Mouse (Mus musculus): Measurements from ENCODE around the gene Dnmt1. TPM values are rescaled to one million over a fixed set of nuclear protein-coding genes. Genes with fewer than 3 reads are reported as not detected.

The Dnmt1 gene
- total and polyA plus RNA-seq, 3 experiments = 412 to 1,953 (median 681) TPM

GRCm38 (mm10) chr9:20859926-20860325 lies 99.8 kb downstream of the Dnmt1 start:
- peak; percentile 69 for DNase-seq (ENCODE audit: low read depth, low spot score)
- Histone ChIP-seq H3K27ac (ENCODE audit: control insufficient read depth, low read depth, low read length) (no peak overlapping the region), H3K9me3 (replicated peaks; ENCODE audit: insufficient read depth, low read length) (no peaks in the 10 kb centered on the region), H3K27me3 (ENCODE audit: control insufficient read depth in 1 of 2, insufficient read depth in 2 of 2, low read length in 2 of 2) (peaks cover 0 to 14% of the 10 kb centered on the region in 2 experiments; a peak in 2 of 4 replicates), H3K4me3 (ENCODE audit: control insufficient read depth in 1 of 2, insufficient read depth in 1 of 2, low read depth in 2 of 2, low read length in 2 of 2) (no peak overlapping the region), H3K9ac (ENCODE audit: control insufficient read depth, low read depth, low read length, poor library complexity, severe bottlenecking) (no peak overlapping the region), H3K4me1 (ENCODE audit: control insufficient read depth in 1 of 2, insufficient read depth in 2 of 2, low read length in 2 of 2) (peaks cover 0 to 7% of the 10 kb centered on the region in 2 experiments; a peak in 3 of 4 replicates), H3K79me2 (ENCODE audit: control insufficient read depth, insufficient read depth, low read length, poor library complexity) (no peaks in the 10 kb centered on the region), H3K36me3 (ENCODE audit: control insufficient read depth in 1 of 2, insufficient read depth in 2 of 2, low read length in 2 of 2) (peaks cover 0 to 6% of the 10 kb centered on the region in 2 experiments; a peak in 2 of 4 replicates)
- TF ChIP-seq CTCF (IDR thresholded peaks at IDR 0.05 in 2 of 3, conservative IDR thresholded peaks at IDR 0.05 in 1 of 3; ENCODE audit: control insufficient read depth in 1 of 3, insufficient read depth in 1 of 3, low read depth in 2 of 3, low read length in 3 of 3, poor library complexity in 1 of 3, severe bottlenecking in 1 of 3) = peak in 2 of 3 experiments; percentile 10 to 45; a peak in 2 of 6 replicates
- no peak for TF ChIP-seq MAZ (IDR thresholded peaks at IDR 0.05; ENCODE audit: low read depth, low read length)
- TF ChIP-seq RCOR1 (IDR thresholded peaks at IDR 0.05; ENCODE audit: low read depth, low read length) = no peak
- no peak for TF ChIP-seq NRF1 (IDR thresholded peaks at IDR 0.05; ENCODE audit: insufficient read depth, low read depth, low read length, poor library complexity, severe bottlenecking)
- no peak for TF ChIP-seq ZNF384 (IDR thresholded peaks at IDR 0.05; ENCODE audit: low read depth, low read length)

Other genes with a start within 250 kb of the Dnmt1 start
- 0.26 and 0.54 TPM in 2 replicates for gene Olfm2, start 213.5 kb downstream of the Dnmt1 start, total RNA-seq (2012; rRNA removed)
- gene Olfm2, start 213.5 kb downstream of the Dnmt1 start, polyA plus RNA-seq (2012; ENCODE audit: insufficient read depth in 1 of 2, insufficient read length in 2 of 2, low read depth in 1 of 2, low replicate concordance in 2 of 2, missing spikeins in 1 of 2) = 1 to 10 TPM in 1 of 2 experiments, not detected in 1; 1.9 TPM
- 0.07 and 0.08 TPM in 2 replicates for gene Col5a3, start 144.8 kb downstream of the Dnmt1 start, total RNA-seq (2012; rRNA removed)
- under 1 TPM in 1 of 2 experiments, not detected in 1; 0.53 TPM for gene Col5a3, start 144.8 kb downstream of the Dnmt1 start, polyA plus RNA-seq (2012; ENCODE audit: insufficient read depth in 1 of 2, insufficient read length in 2 of 2, low read depth in 1 of 2, low replicate concordance in 2 of 2, missing spikeins in 1 of 2)
- not detected in 2 replicates for gene Rdh8, start 141.4 kb downstream of the Dnmt1 start, total RNA-seq (2012; rRNA removed)
- gene Rdh8, start 141.4 kb downstream of the Dnmt1 start, polyA plus RNA-seq (2012; ENCODE audit: insufficient read depth in 1 of 2, insufficient read length in 2 of 2, low read depth in 1 of 2, low replicate concordance in 2 of 2, missing spikeins in 1 of 2) = not detected
- 53.9 and 63.7 TPM in 2 replicates for gene A230050P20Rik, start 91.2 kb downstream of the Dnmt1 start, total RNA-seq (2012; rRNA removed)
- gene A230050P20Rik, start 91.2 kb downstream of the Dnmt1 start, polyA plus RNA-seq (2012; ENCODE audit: insufficient read depth in 1 of 2, insufficient read length in 2 of 2, low read depth in 1 of 2, low replicate concordance in 2 of 2, missing spikeins in 1 of 2) = 100 to 1,000 TPM; 190 to 199 TPM
- gene Angptl6, start 80.2 kb downstream of the Dnmt1 start, total RNA-seq (2012; rRNA removed) = 10.9 and 18.1 TPM in 2 replicates
- gene Angptl6, start 80.2 kb downstream of the Dnmt1 start, polyA plus RNA-seq (2012; ENCODE audit: insufficient read depth in 1 of 2, insufficient read length in 2 of 2, low read depth in 1 of 2, low replicate concordance in 2 of 2, missing spikeins in 1 of 2) = 10 to 100 TPM in 1 of 2 experiments, not detected in 1; 22.6 TPM
- gene Ppan, start 71.7 kb downstream of the Dnmt1 start, total RNA-seq (2012; rRNA removed) = 612 and 763 TPM in 2 replicates
- gene Ppan, start 71.7 kb downstream of the Dnmt1 start, polyA plus RNA-seq (2012; ENCODE audit: insufficient read depth in 1 of 2, insufficient read length in 2 of 2, low read depth in 1 of 2, low replicate concordance in 2 of 2, missing spikeins in 1 of 2) = 100 to 1,000 TPM; 251 to 953 TPM
- 1,228 and 1,516 TPM in 2 replicates for gene Eif3g, start 61.3 kb downstream of the Dnmt1 start, total RNA-seq (2012; rRNA removed)
- 1,000 to 10,000 TPM in 1 of 2 experiments, not detected in 1; 1,873 TPM for gene Eif3g, start 61.3 kb downstream of the Dnmt1 start, polyA plus RNA-seq (2012; ENCODE audit: insufficient read depth in 1 of 2, insufficient read length in 2 of 2, low read depth in 1 of 2, low replicate concordance in 2 of 2, missing spikeins in 1 of 2)
- gene S1pr2, start 16.9 kb upstream of the Dnmt1 start, total RNA-seq (2012; rRNA removed) = 6.4 and 6.6 TPM in 2 replicates
- gene S1pr2, start 16.9 kb upstream of the Dnmt1 start, polyA plus RNA-seq (2012; ENCODE audit: insufficient read depth in 1 of 2, insufficient read length in 2 of 2, low read depth in 1 of 2, low replicate concordance in 2 of 2, missing spikeins in 1 of 2) = 10 to 100 TPM in 1 of 2 experiments, not detected in 1; 27.4 TPM
- gene Mrpl4, start 42.9 kb upstream of the Dnmt1 start, total RNA-seq (2012; rRNA removed) = 280 and 282 TPM in 2 replicates
- gene Mrpl4, start 42.9 kb upstream of the Dnmt1 start, polyA plus RNA-seq (2012; ENCODE audit: insufficient read depth in 1 of 2, insufficient read length in 2 of 2, low read depth in 1 of 2, low replicate concordance in 2 of 2, missing spikeins in 1 of 2) = 100 to 1,000 TPM in 1 of 2 experiments, not detected in 1; 474 TPM
- 24.4 and 26.0 TPM in 2 replicates for gene Icam1, start 56.1 kb upstream of the Dnmt1 start, total RNA-seq (2012; rRNA removed)
- gene Icam1, start 56.1 kb upstream of the Dnmt1 start, polyA plus RNA-seq (2012; ENCODE audit: insufficient read depth in 1 of 2, insufficient read length in 2 of 2, low read depth in 1 of 2, low replicate concordance in 2 of 2, missing spikeins in 1 of 2) = 10 to 100 TPM in 1 of 2 experiments, not detected in 1; 31.0 TPM
- 259 and 260 TPM in 2 replicates for gene Icam4, start 69.5 kb upstream of the Dnmt1 start, total RNA-seq (2012; rRNA removed)
- gene Icam4, start 69.5 kb upstream of the Dnmt1 start, polyA plus RNA-seq (2012; ENCODE audit: insufficient read depth in 1 of 2, insufficient read length in 2 of 2, low read depth in 1 of 2, low replicate concordance in 2 of 2, missing spikeins in 1 of 2) = 100 to 1,000 TPM; 193 to 268 TPM
- gene Icam5, start 72.2 kb upstream of the Dnmt1 start, total RNA-seq (2012; rRNA removed) = 4.8 TPM in 2 replicates
- 1 to 10 TPM in 1 of 2 experiments, not detected in 1; 9.5 TPM for gene Icam5, start 72.2 kb upstream of the Dnmt1 start, polyA plus RNA-seq (2012; ENCODE audit: insufficient read depth in 1 of 2, insufficient read length in 2 of 2, low read depth in 1 of 2, low replicate concordance in 2 of 2, missing spikeins in 1 of 2)
- gene Zglp1, start 107.2 kb upstream of the Dnmt1 start, total RNA-seq (2012; rRNA removed) = 1.1 and 1.5 TPM in 2 replicates
- gene Zglp1, start 107.2 kb upstream of the Dnmt1 start, polyA plus RNA-seq (2012; ENCODE audit: insufficient read depth in 1 of 2, insufficient read length in 2 of 2, low read depth in 1 of 2, low replicate concordance in 2 of 2, missing spikeins in 1 of 2) = 1 to 10 TPM in 1 of 2 experiments, not detected in 1; 8.0 TPM
- gene Gm49373, start 113.2 kb upstream of the Dnmt1 start, total RNA-seq (2012; rRNA removed) = 4.6 and 6.4 TPM in 2 replicates
- 1 to 10 TPM in 1 of 2 experiments, not detected in 1; 8.3 TPM for gene Gm49373, start 113.2 kb upstream of the Dnmt1 start, polyA plus RNA-seq (2012; ENCODE audit: insufficient read depth in 1 of 2, insufficient read length in 2 of 2, low read depth in 1 of 2, low replicate concordance in 2 of 2, missing spikeins in 1 of 2)
- 198 and 247 TPM in 2 replicates for gene Fdx1l, start 113.7 kb upstream of the Dnmt1 start, total RNA-seq (2012; rRNA removed)
- 100 to 1,000 TPM; 305 to 361 TPM for gene Fdx1l, start 113.7 kb upstream of the Dnmt1 start, polyA plus RNA-seq (2012; ENCODE audit: insufficient read depth in 1 of 2, insufficient read length in 2 of 2, low read depth in 1 of 2, low replicate concordance in 2 of 2, missing spikeins in 1 of 2)
- 42.1 and 47.8 TPM in 2 replicates for gene Gm38431, start 132.1 kb upstream of the Dnmt1 start, total RNA-seq (2012; rRNA removed)
- 100 to 1,000 TPM in 1 of 2 experiments, 10 to 100 TPM in 1; 38.9 to 191 TPM for gene Gm38431, start 132.1 kb upstream of the Dnmt1 start, polyA plus RNA-seq (2012; ENCODE audit: insufficient read depth in 1 of 2, insufficient read length in 2 of 2, low read depth in 1 of 2, low replicate concordance in 2 of 2, missing spikeins in 1 of 2)
- 50.0 and 60.1 TPM in 2 replicates for gene Raver1, start 132.1 kb upstream of the Dnmt1 start, total RNA-seq (2012; rRNA removed)
- 100 to 1,000 TPM in 1 of 2 experiments, not detected in 1; 291 TPM for gene Raver1, start 132.1 kb upstream of the Dnmt1 start, polyA plus RNA-seq (2012; ENCODE audit: insufficient read depth in 1 of 2, insufficient read length in 2 of 2, low read depth in 1 of 2, low replicate concordance in 2 of 2, missing spikeins in 1 of 2)
- gene Tyk2, start 171.4 kb upstream of the Dnmt1 start, total RNA-seq (2012; rRNA removed) = 43.8 and 45.6 TPM in 2 replicates
- gene Tyk2, start 171.4 kb upstream of the Dnmt1 start, polyA plus RNA-seq (2012; ENCODE audit: insufficient read depth in 1 of 2, insufficient read length in 2 of 2, low read depth in 1 of 2, low replicate concordance in 2 of 2, missing spikeins in 1 of 2) = 10 to 100 TPM in 1 of 2 experiments, not detected in 1; 63.3 TPM
- gene Cdc37, start 190.1 kb upstream of the Dnmt1 start, total RNA-seq (2012; rRNA removed) = 751 and 779 TPM in 2 replicates
- gene Cdc37, start 190.1 kb upstream of the Dnmt1 start, polyA plus RNA-seq (2012; ENCODE audit: insufficient read depth in 1 of 2, insufficient read length in 2 of 2, low read depth in 1 of 2, low replicate concordance in 2 of 2, missing spikeins in 1 of 2) = 1,000 to 10,000 TPM in 1 of 2 experiments, 100 to 1,000 TPM in 1; 914 to 1,631 TPM
- gene Pde4a, start 205.8 kb upstream of the Dnmt1 start, total RNA-seq (2012; rRNA removed) = 13.8 and 16.6 TPM in 2 replicates
- gene Pde4a, start 205.8 kb upstream of the Dnmt1 start, polyA plus RNA-seq (2012; ENCODE audit: insufficient read depth in 1 of 2, insufficient read length in 2 of 2, low read depth in 1 of 2, low replicate concordance in 2 of 2, missing spikeins in 1 of 2) = 10 to 100 TPM; 45.6 to 53.9 TPM